Mouse (Mus musculus): ENCODE data around the gene Txndc12. TPM values are rescaled to one million over a fixed set of nuclear protein-coding genes. Genes with fewer than 3 reads are reported as not detected.

Gene Txndc12
- polyA plus RNA-seq, 1 experiment from 2014 or later = 79.0 TPM

GRCm38 (mm10) chr4:108811550-108811949, 22.9 kb upstream of the Txndc12 start:
- 48% methylated on average over 6 of the region's 6 CpGs for WGBS
- H3K9me3 ChIP-seq (ENCODE audit: control insufficient read depth, low read length) = no peaks in the 10 kb centered on the region
- H3K4me3 ChIP-seq (replicated peaks; ENCODE audit: low read depth, low read length) = no peak overlapping the region
- DNase-seq (no peak), ATAC-seq (ENCODE audit: low FRiP score, low TSS enrichment) (no peak)
- H3K4me1 ChIP-seq (ENCODE audit: control insufficient read depth, insufficient read depth, low read length) = no peaks in the 10 kb centered on the region
- H3K4me2 ChIP-seq (ENCODE audit: low read length) = no peak overlapping the region
- H3K27ac ChIP-seq (replicated peaks; ENCODE audit: low read depth, low read length) = no peak overlapping the region
- no peaks in the 10 kb centered on the region for H3K27me3 ChIP-seq (ENCODE audit: control insufficient read depth, insufficient read depth, low read length)
- no peak overlapping the region for H3K9ac ChIP-seq (replicated peaks; ENCODE audit: low read length)
- peaks cover 14% of the 10 kb centered on the region for H3K36me3 ChIP-seq (ENCODE audit: control insufficient read depth, insufficient read depth, low read length)

- Histone ChIP-seq H3K27me3 (ENCODE audit: control insufficient read depth, insufficient read depth, low read length) (no peaks in the 10 kb centered on the region), H3K4me3 (replicated peaks; ENCODE audit: low read depth, low read length) (no peak overlapping the region), H3K4me2 (ENCODE audit: low read length) (no peak overlapping the region), H3K36me3 (ENCODE audit: control insufficient read depth, insufficient read depth, low read length) (peaks cover 81% of the 10 kb centered on the region), H3K9me3 (ENCODE audit: control insufficient read depth, low read length) (no peaks in the 10 kb centered on the region), H3K27ac (replicated peaks; ENCODE audit: low read depth, low read length) (no peak overlapping the region), H3K4me1 (ENCODE audit: control insufficient read depth, insufficient read depth, low read length) (peaks cover under 1% of the 10 kb centered on the region; the same call in 1 of the 2 replicates), H3K9ac (replicated peaks; ENCODE audit: low read length) (no peak overlapping the region)
- ATAC-seq (ENCODE audit: low FRiP score, low TSS enrichment) (no peak), DNase-seq (no peak)
- 94% methylated on average over 3 of the region's 3 CpGs for WGBS
Observed at GRCm38 (mm10) chr4:108825677-108826076, 8.7 kb upstream of the Txndc12 start.

GRCm38 (mm10) chr4:108826096-108826495, 8.3 kb upstream of the Txndc12 start:
- Histone ChIP-seq H3K9me3 (ENCODE audit: control insufficient read depth, low read length) (no peaks in the 10 kb centered on the region), H3K4me1 (ENCODE audit: control insufficient read depth, insufficient read depth, low read length) (peaks cover 5% of the 10 kb centered on the region), H3K27me3 (ENCODE audit: control insufficient read depth, insufficient read depth, low read length) (no peaks in the 10 kb centered on the region), H3K4me3 (replicated peaks; ENCODE audit: low read depth, low read length) (no peak overlapping the region), H3K27ac (replicated peaks; ENCODE audit: low read depth, low read length) (no peak overlapping the region), H3K4me2 (ENCODE audit: low read length) (no peak overlapping the region), H3K36me3 (ENCODE audit: control insufficient read depth, insufficient read depth, low read length) (peaks cover 77% of the 10 kb centered on the region), H3K9ac (replicated peaks; ENCODE audit: low read length) (no peak overlapping the region)
- no peak for DNase-seq
- ATAC-seq (ENCODE audit: low FRiP score, low TSS enrichment) = no peak
- WGBS = 96% methylated on average over 1 of the region's 1 CpGs

DNA sequence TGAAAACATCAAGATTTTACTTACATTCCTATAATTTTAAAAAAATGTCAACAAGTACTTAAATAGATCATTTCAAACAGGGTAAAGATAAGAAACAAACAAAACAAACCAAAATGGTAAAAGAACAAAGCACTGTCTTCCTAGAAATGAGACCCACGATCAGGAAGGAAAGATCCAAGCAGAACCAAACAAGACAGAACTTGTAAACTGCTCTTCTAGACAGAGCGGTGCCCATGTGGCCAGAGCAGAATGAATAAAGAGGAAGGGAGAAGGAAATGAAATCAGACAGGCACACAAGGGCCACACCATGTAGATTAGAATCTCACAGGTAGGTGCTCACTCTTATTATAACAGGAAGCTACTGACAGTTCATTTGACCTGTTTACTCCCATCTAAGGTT, 7.8 kb upstream of the Txndc12 start:
- 94% methylated on average over 2 of the region's 2 CpGs for WGBS
- DNase-seq = no peak
- H3K27ac ChIP-seq (replicated peaks; ENCODE audit: low read depth, low read length) = no peak overlapping the region
- ATAC-seq (ENCODE audit: low FRiP score, low TSS enrichment) = no peak
- no peak overlapping the region for H3K4me2 ChIP-seq (ENCODE audit: low read length)
- peaks cover 72% of the 10 kb centered on the region for H3K36me3 ChIP-seq (ENCODE audit: control insufficient read depth, insufficient read depth, low read length)
- no peak overlapping the region for H3K9ac ChIP-seq (replicated peaks; ENCODE audit: low read length)
- no peaks in the 10 kb centered on the region for H3K9me3 ChIP-seq (ENCODE audit: control insufficient read depth, low read length)
- H3K4me1 ChIP-seq (ENCODE audit: control insufficient read depth, insufficient read depth, low read length) = peaks cover 10% of the 10 kb centered on the region
- no peak overlapping the region for H3K4me3 ChIP-seq (replicated peaks; ENCODE audit: low read depth, low read length)
- H3K27me3 ChIP-seq (ENCODE audit: control insufficient read depth, insufficient read depth, low read length) = no peaks in the 10 kb centered on the region

DNA sequence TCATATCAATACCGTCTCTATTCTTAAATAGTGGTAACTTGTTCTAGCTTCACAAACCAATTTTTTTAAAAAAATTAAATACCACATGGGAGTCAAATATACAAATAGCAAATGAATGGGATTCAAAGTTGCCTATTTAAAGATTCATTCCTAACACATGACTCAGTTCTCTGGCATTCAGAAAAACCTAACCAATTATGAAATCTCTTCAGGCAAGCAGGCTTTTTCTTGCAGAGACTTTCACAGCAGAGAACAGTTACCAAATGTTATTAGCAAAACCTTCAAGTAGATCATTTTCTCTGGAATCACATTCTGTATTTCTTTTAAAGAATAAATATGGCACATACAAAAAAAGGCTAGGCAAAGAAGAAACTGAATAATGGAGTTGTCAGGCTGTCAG, 3.7 kb upstream of the Txndc12 start:
- no peak for DNase-seq
- no peak overlapping the region for H3K27ac ChIP-seq (replicated peaks; ENCODE audit: low read depth, low read length)
- no peaks in the 10 kb centered on the region for H3K27me3 ChIP-seq (ENCODE audit: control insufficient read depth, insufficient read depth, low read length)
- no peak overlapping the region; the same call in 1 of the 2 replicates for H3K9ac ChIP-seq (replicated peaks; ENCODE audit: low read length)
- 84% methylated on average over 1 of the region's 1 CpGs for WGBS
- ATAC-seq (ENCODE audit: low FRiP score, low TSS enrichment) = no peak
- H3K4me3 ChIP-seq (replicated peaks; ENCODE audit: low read depth, low read length) = no peak overlapping the region
- peaks cover 22% of the 10 kb centered on the region for H3K4me1 ChIP-seq (ENCODE audit: control insufficient read depth, insufficient read depth, low read length)
- H3K9me3 ChIP-seq (ENCODE audit: control insufficient read depth, low read length) = no peaks in the 10 kb centered on the region
- H3K4me2 ChIP-seq (ENCODE audit: low read length) = peak overlapping the region; percentile 65
- peaks cover 40% of the 10 kb centered on the region for H3K36me3 ChIP-seq (ENCODE audit: control insufficient read depth, insufficient read depth, low read length)

DNA sequence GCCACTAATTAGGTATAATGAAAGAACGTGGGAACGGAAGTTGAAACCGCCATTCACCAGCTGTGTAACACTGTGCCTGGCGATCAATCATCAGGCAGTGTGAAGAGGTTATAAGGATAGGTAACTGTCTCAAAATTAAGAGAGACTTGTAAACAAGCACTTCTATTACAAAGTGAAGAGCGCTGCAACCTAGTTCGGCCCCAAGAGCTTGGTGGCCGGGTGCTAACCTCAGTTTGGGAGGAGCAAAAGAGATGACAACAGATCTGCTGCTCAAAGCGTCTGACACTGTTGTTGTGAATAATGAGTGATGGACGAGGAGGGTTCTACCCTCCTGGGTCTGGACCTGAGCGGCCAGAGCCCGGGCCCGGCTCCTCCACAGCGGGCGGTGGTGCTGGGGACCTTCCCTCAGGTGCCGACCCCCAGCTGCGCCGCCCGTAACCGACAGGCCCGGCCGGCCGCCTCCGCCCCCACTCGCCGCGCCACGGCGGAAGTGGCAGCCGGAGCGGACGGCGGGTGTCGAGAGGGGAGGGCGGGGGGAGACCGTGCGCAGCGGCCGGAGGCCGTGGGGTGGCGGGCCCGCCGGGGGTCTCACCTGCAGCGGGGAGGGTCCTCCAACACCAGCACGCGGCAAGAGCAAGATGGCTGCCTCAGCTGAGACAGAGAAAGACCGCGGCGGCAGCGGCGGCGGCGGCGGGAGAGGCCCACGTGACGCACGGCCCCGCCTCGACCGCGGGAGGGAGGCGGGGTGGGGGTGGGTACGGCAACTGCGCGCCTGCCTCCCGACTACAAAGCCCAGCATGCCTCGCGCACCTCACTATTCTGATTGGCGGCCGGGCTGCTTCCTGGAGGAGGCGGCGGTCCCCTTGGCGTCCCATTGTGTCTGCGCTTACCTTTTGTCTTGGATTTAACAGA, 1.2 kb upstream of the Txndc12 start, which contains the start of gene Btf3l4:
Gene Btf3l4, minus strand, starts transcription at position 699 of the 912 bp plus-strand sequence.
- DNase-seq (peak; percentile 98), ATAC-seq (ENCODE audit: low FRiP score, low TSS enrichment) (peak; percentile 94)
- Histone ChIP-seq H3K27me3 (ENCODE audit: control insufficient read depth, insufficient read depth, low read length) (no peaks in the 10 kb centered on the region), H3K4me2 (ENCODE audit: low read length) (peak within 1 kb of the TSS; percentile 65), H3K9ac (replicated peaks; ENCODE audit: low read length) (peak within 1 kb of the TSS; percentile 99), H3K36me3 (ENCODE audit: control insufficient read depth, insufficient read depth, low read length) (peaks cover 19% of the 10 kb centered on the region), H3K4me1 (ENCODE audit: control insufficient read depth, insufficient read depth, low read length) (peaks cover 35% of the 10 kb centered on the region), H3K9me3 (ENCODE audit: control insufficient read depth, low read length) (no peaks in the 10 kb centered on the region), H3K4me3 (replicated peaks; ENCODE audit: low read depth, low read length) (peak within 1 kb of the TSS; percentile 95), H3K27ac (replicated peaks; ENCODE audit: low read depth, low read length) (peak within 1 kb of the TSS; percentile 100)
- WGBS = under 1% methylated on average over 65 of the region's 73 CpGs

- peak overlapping the region; percentile 65 for H3K4me2 ChIP-seq (ENCODE audit: low read length)
- H3K27ac ChIP-seq (replicated peaks; ENCODE audit: low read depth, low read length) = peak overlapping the region; percentile 100
- peak overlapping the region; percentile 95 for H3K4me3 ChIP-seq (replicated peaks; ENCODE audit: low read depth, low read length)
- no peaks in the 10 kb centered on the region for H3K9me3 ChIP-seq (ENCODE audit: control insufficient read depth, low read length)
- H3K4me1 ChIP-seq (ENCODE audit: control insufficient read depth, insufficient read depth, low read length) = peaks cover 35% of the 10 kb centered on the region
- 0% methylated on average over 6 of the region's 6 CpGs for WGBS
- H3K27me3 ChIP-seq (ENCODE audit: control insufficient read depth, insufficient read depth, low read length) = no peaks in the 10 kb centered on the region
- H3K36me3 ChIP-seq (ENCODE audit: control insufficient read depth, insufficient read depth, low read length) = peaks cover 15% of the 10 kb centered on the region
- peak overlapping the region; percentile 99 for H3K9ac ChIP-seq (replicated peaks; ENCODE audit: low read length)
- DNase-seq = no peak
- no peak for ATAC-seq (ENCODE audit: low FRiP score, low TSS enrichment)
Observed at GRCm38 (mm10) chr4:108833828-108834114, 630 bp upstream of the Txndc12 start.

- Histone ChIP-seq H3K27me3 (ENCODE audit: control insufficient read depth, insufficient read depth, low read length) (no peaks in the 10 kb centered on the region), H3K36me3 (ENCODE audit: control insufficient read depth, insufficient read depth, low read length) (peaks cover 5% of the 10 kb centered on the region), H3K9me3 (ENCODE audit: control insufficient read depth, low read length) (no peaks in the 10 kb centered on the region), H3K4me3 (replicated peaks; ENCODE audit: low read depth, low read length) (peak overlapping the region; percentile 95), H3K4me2 (ENCODE audit: low read length) (peak overlapping the region; percentile 65), H3K9ac (replicated peaks; ENCODE audit: low read length) (peak overlapping the region; percentile 99), H3K4me1 (ENCODE audit: control insufficient read depth, insufficient read depth, low read length) (peaks cover 35% of the 10 kb centered on the region), H3K27ac (replicated peaks; ENCODE audit: low read depth, low read length) (peak overlapping the region; percentile 100)
- ATAC-seq (ENCODE audit: low FRiP score, low TSS enrichment) (no peak), DNase-seq (peak; percentile 23)
- under 1% methylated on average over 15 of the region's 15 CpGs for WGBS
Observed at GRCm38 (mm10) chr4:108834971-108835311, 540 bp downstream of the Txndc12 start.

DNA sequence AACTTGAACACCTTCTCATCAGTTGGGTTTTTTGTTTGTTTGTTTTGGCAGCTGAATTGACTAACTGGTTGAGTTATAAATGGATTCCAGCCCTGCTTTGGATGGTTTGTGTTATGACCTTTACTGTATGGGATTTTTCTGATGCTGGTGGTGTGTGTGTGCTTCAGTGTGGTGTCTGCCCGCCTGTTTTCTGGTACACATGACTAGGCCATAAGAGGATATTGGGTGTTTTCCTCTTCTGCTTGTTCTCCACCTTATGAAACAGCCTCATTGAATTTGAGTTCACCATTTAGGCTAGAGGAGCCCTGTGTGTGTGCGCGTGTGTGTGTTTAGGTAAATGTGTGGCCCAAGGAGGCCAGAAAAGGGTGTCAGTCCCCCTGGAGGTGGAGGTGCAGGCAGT, 1.1 kb downstream of the Txndc12 start:
- Histone ChIP-seq H3K9me3 (ENCODE audit: control insufficient read depth, low read length) (no peaks in the 10 kb centered on the region), H3K4me2 (ENCODE audit: low read length) (peak overlapping the region; percentile 65), H3K36me3 (ENCODE audit: control insufficient read depth, insufficient read depth, low read length) (no peaks in the 10 kb centered on the region), H3K4me3 (replicated peaks; ENCODE audit: low read depth, low read length) (peak overlapping the region; percentile 95), H3K27ac (replicated peaks; ENCODE audit: low read depth, low read length) (no peak overlapping the region), H3K9ac (replicated peaks; ENCODE audit: low read length) (peak overlapping the region; percentile 99), H3K4me1 (ENCODE audit: control insufficient read depth, insufficient read depth, low read length) (peaks cover 35% of the 10 kb centered on the region), H3K27me3 (ENCODE audit: control insufficient read depth, insufficient read depth, low read length) (no peaks in the 10 kb centered on the region)
- ATAC-seq (ENCODE audit: low FRiP score, low TSS enrichment) (no peak), DNase-seq (no peak)
- 69% methylated on average over 3 of the region's 3 CpGs for WGBS

Measured in midbrain, embryonic 14.5 days (tissue).